Mouse (Mus musculus) Patski (cell line): Measurements from ENCODE around the gene Iqce. TPM values are rescaled to one million over a fixed set of nuclear protein-coding genes. Genes with fewer than 3 reads are reported as not detected.

Experiments used
- ATAC-seq: fragments of 100-300 bp; one replicate; pipeline ENCODE4 v1.8.0; 2021
- CTCF ChIA-PET: fragments of 350-600 bp; sonication (Branson Sonifier 250); formaldehyde crosslinking; loops from one replicate; lab custom pipeline; 2022; ENCODE audit warnings: inconsistent platforms; lab: Charles Lee
- POLR2A ChIA-PET: fragments of 350-600 bp; sonication (Branson Sonifier 250); formaldehyde crosslinking; loops from one replicate; lab custom pipeline; 2022; ENCODE audit warnings: antibody characterized with exemption, inconsistent platforms; lab: Charles Lee
- DNase-seq: peaks from one replicate; pipeline ENCODE4 v3.0.0-alpha.2; 2011; ENCODE audit warnings: low read depth, low spot score
- H3K27me3 ChIP-seq: fragments of 371-371 bp; one replicate; pipeline ENCODE4 v1.5.1; 2021
- CTCF ChIP-seq: fragments of 100-300 bp; IDR thresholded peaks from one replicate; pipeline ENCODE4 v1.5.1; 2021
- in situ Hi-C: fragments of 300-500 bp; cut with MboI; formaldehyde crosslinking; loops from 3 replicates; pipeline ENCODE4 v1.11.1; 2018; ENCODE audit warnings: low pct_unique_long_range_greater_than_20kb, mixed read lengths
- polyA plus RNA-seq: library from polyadenylated mRNA; unstranded; gene quantifications from one replicate; pipeline ENCODE4 v1.2.3, GENCODE M21; 2021

Iqce gene
- polyA plus RNA-seq, 1 experiment from 2014 or later = 52.6 TPM

DNA sequence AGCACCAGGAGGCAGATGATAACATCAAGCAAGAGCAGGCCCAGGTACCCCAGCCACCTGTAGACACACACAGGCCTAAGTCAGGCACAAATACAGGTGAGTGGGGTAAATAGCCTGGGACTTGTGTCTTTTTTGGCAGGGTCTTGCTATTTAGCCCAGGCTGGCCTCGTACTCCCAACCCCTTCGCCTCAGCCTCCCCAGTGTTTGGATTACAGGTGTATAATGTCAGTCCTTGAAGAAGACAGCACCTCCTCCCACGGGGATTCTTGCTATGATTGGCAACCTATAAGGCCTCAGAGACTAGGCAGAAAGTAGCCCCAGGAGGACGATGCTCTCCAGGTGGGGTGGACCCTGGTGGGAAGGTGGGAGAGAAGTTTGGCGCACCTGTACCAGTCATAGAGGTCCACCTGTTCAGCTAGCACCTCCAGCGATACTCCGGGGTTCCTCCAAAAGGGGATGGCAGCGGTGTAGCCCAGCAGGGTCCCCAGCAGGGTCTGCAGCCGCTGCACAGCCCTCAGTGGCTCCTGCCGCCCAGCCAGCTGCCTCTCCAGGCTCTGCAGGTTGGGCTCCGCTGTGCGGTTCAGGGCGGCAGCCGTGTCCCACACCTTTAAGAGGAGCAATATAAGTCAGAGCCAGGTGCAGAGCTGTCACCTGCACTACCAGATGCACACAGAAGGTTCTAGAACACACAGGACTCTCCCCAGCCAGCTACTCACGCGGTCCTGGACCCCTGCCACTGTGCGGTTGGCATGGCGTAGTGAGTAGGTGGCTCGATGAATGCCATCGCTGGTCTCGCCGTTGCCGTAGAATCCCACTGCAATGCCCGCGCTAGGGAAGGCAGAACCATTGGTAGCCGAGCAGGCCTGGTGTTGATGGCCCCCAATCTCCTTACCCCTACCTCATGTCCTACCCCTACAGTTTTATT is 67.1 kb downstream of the Iqce start:
- no peaks in the 10 kb centered on the region for H3K27me3 ChIP-seq
- ChIA-PET CTCF (interaction anchor here (1.2 to 1.9 kb wide), 2 partner anchors 12 to 15 kb away, joined by 3 to 6 read pairs; no protein-coding TSS in a partner anchor), POLR2A (interaction anchor here (2.6 kb wide), 1 partner anchor 11 kb away, joined by 11 read pairs; no protein-coding TSS in a partner anchor)
- no peak for ATAC-seq
- in situ Hi-C loops = loop anchor here (25.0 kb wide), 1 partner anchor 1998 kb away; no protein-coding TSS in a partner anchor
- no peak for TF ChIP-seq CTCF
- no peak for DNase-seq

DNA sequence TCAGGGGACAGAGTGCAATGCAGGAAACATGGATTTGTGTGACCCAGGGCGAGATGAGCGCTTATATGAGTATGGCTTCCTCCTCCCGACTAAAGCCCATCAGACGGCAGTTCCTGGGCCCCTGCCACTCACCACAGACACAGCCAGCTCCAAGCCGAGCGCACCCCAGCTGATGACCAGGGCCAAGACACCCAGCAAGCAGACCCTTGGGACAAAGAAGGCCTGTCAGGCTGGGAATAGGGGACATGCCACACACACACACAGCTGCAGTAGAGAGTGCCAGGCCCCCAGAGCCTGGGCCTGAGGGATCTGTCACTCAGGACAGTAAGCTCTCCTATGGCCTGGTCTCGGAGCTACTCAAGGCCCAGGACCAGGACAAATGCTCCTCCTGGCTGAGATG is 68.7 kb downstream of the Iqce start:
- no peak for ATAC-seq
- ChIA-PET CTCF (interaction anchor here (1.0 kb wide), 1 partner anchor 16 kb away, joined by 3 read pairs; the partner anchor contains the start of gene Ttyh3), POLR2A (no interaction called here)
- no peaks in the 10 kb centered on the region for H3K27me3 ChIP-seq
- in situ Hi-C loops = loop anchor here (25.0 kb wide), 1 partner anchor 1996 kb away; no protein-coding TSS in a partner anchor
- TF ChIP-seq CTCF = no peak
- no peak for DNase-seq

DNA sequence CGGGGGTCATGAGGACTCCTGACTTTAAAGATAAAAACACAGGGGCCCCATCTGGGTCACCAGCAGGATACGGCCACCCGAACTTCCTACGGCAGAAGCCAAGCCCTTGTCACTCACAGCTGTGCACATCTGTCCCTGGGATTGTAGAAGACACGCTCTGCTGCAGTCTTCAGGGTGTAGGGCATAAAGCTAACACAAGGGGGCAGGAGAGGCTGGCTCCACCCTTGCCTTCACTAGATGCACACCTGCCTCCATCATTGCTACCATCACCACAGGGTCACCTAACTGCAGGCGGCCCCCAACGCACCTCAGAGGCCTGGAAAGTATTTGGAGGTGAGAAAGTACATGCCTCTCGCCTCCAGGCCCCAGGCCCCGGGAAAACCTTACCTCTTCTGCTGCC is 73.2 kb downstream of the Iqce start:
- ChIA-PET POLR2A (interaction anchor here (0.8 kb wide), 1 partner anchor 10 kb away, joined by 3 read pairs; no protein-coding TSS in a partner anchor), CTCF (no interaction called here)
- in situ Hi-C loops = loop anchor here (25.0 kb wide), 1 partner anchor 1992 kb away; no protein-coding TSS in a partner anchor
- ATAC-seq = no peak
- no peaks in the 10 kb centered on the region for H3K27me3 ChIP-seq
- TF ChIP-seq CTCF = no peak
- no peak for DNase-seq

- ChIA-PET POLR2A (no interaction called here), CTCF (no interaction called here)
- no peak for ATAC-seq
- DNase-seq = no peak
- in situ Hi-C loops = loop anchor here (25.0 kb wide), 1 partner anchor 1990 kb away; no protein-coding TSS in a partner anchor
- H3K27me3 ChIP-seq = no peaks in the 10 kb centered on the region
- no peak for TF ChIP-seq CTCF
Observed at GRCm38 (mm10) chr5:140627580-140627979, 74.6 kb downstream of the Iqce start.

DNA sequence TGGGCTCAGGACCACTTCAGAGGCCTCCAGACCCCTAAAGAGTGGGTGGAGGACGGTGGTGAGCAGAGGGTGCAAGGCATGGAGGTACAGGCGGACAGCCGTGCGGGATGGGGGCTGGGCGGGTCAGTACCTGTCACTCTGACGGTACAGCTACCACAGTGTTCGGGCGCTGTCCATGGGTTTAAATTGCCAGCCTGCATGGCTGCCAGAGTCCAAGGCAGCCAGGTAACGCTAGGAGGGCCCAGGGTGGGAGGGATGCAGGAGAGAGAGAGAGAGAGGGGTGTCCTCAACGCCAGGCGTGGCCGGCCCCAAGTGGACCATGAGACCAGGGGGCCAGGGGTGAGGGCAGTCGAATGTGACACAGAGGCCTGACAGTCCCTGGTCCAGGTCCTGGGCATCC is 77.2 kb downstream of the Iqce start:
- in situ Hi-C loops = loop anchor here (25.0 kb wide), 1 partner anchor 1988 kb away; no protein-coding TSS in a partner anchor
- no peak for DNase-seq
- no peak for ATAC-seq
- TF ChIP-seq CTCF = no peak
- ChIA-PET POLR2A (no interaction called here), CTCF (no interaction called here)
- H3K27me3 ChIP-seq = no peaks in the 10 kb centered on the region

- ATAC-seq (no peak), DNase-seq (no peak)
- POLR2A ChIA-PET = no interaction called here
- in situ Hi-C loops = no loop called here
- no peak for TF ChIP-seq CTCF
- CTCF ChIA-PET = no interaction called here
- no peaks in the 10 kb centered on the region for H3K27me3 ChIP-seq
Observed at GRCm38 (mm10) chr5:140624238-140624637, 77.9 kb downstream of the Iqce start.

GRCm38 (mm10) chr5:140623791-140624190 is 78.4 kb downstream of the Iqce start:
- in situ Hi-C loops = no loop called here
- no peak for DNase-seq
- ChIA-PET POLR2A (no interaction called here), CTCF (interaction anchor here (1.0 kb wide), 1 partner anchor 84 kb away, joined by 3 read pairs; no protein-coding TSS in a partner anchor)
- TF ChIP-seq CTCF = no peak
- ATAC-seq = no peak
- H3K27me3 ChIP-seq = no peaks in the 10 kb centered on the region

DNA sequence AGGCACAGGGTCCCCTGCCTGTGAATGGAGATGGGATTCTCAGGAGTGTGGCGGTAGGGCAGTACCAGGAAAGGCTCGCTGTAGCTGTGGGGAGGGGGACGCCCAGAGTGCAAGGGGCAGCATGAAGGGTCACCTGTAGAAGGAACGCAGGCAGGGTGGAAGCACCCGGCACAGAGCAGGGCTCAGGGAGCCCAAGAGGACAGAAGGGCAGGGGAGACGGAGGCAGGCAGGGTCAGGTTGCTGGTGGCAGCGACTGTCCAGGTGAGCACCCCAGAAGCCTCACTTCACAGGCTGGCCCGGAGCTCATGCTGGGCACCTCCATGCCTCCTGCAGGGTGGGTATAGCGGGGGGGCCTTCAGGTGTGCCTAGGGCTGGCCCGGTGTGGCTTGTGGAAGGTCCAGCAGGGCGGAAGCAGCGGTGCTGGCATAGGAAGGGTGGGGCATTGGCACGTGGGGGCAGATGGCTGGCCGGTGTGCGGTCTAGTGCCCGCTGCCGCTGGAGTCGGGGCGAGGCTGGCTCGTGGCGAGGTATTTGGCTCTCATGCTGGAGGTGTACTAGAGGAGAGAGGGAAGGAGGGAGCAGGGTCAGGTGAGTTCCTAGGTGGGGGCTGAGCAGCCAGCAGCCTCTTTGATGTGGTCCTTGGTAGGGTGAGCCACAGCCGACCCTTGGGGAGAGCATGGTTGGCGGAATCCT is 79.1 kb downstream of the Iqce start:
- ATAC-seq (peak; percentile 14), DNase-seq (no peak)
- no peak for TF ChIP-seq CTCF
- H3K27me3 ChIP-seq = no peaks in the 10 kb centered on the region
- POLR2A ChIA-PET = no interaction called here
- in situ Hi-C loops = no loop called here
- CTCF ChIA-PET = interaction anchor here (1.0 kb wide), 1 partner anchor 83 kb away, joined by 3 read pairs; no protein-coding TSS in a partner anchor

DNA sequence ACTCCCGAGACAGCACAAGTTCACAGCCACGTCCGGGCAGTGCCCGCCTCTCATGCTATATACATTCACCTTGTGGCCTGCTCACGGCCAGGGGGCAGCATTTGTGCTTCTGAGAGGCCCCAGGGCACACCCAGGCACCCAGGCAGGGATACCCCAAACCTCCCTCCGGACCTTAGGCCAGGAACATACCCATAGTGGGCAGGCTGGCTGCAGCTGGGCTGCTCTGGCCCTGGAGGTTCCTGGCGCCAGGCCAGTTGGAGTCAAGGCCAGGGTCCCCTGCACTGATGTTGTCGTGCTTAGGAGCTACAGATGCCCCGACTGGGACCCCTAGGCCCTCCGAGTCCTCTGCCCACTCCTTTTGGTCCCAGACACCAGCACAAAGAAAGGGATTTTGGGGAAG is 80.7 kb downstream of the Iqce start:
- ChIA-PET CTCF (interaction anchor here (2.2 to 4.2 kb wide), 2 partner anchors 15 to 82 kb away, joined by 6 to 31 read pairs; no protein-coding TSS in a partner anchor), POLR2A (interaction anchor here (1.0 kb wide), 1 partner anchor 10 kb away, joined by 3 read pairs; no protein-coding TSS in a partner anchor)
- DNase-seq (no peak), ATAC-seq (no peak)
- H3K27me3 ChIP-seq = no peaks in the 10 kb centered on the region
- TF ChIP-seq CTCF = no peak
- in situ Hi-C loops = no loop called here

DNA sequence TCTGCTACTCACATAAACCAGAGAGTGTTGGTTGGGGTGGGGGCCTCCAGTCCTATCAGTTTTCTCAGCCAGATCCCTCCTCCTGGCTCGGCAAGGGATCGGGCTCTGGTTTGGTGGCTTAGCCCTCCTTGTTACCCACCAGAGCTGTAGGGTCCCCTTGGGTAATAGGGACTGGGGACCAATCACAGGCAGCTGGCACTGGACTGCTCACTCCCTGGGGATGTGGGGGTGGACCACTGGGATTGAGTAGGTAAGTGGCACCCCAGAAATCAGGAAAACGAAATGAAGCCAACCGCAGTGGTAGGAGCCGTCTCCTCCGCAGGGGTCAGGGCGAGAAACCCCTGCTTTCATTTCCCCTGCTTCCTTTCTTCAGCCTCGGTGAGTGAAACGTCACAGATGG is 81.1 kb downstream of the Iqce start:
- ChIA-PET POLR2A (no interaction called here), CTCF (interaction anchor here (1.6 to 4.2 kb wide), 3 partner anchors 15 to 81 kb away, joined by 4 to 31 read pairs (median 6); partner anchors contain the start of gene Ttyh3)
- no peak for TF ChIP-seq CTCF
- no peak for DNase-seq
- no peaks in the 10 kb centered on the region for H3K27me3 ChIP-seq
- no peak for ATAC-seq
- in situ Hi-C loops = no loop called here
